Mouse (Mus musculus) liver, embryonic 18 days (tissue): ENCODE data around the gene Ceacam1. TPM values are rescaled to one million over a fixed set of nuclear protein-coding genes. Genes with fewer than 3 reads are reported as not detected.

Source experiments
- polyA plus RNA-seq: library from polyadenylated mRNA; depleted of rRNA; stranded (reverse); fragments of >200 nt; gene quantifications from 2 replicates; pipeline ENCODE4 v1.2.3, GENCODE M21; 2012; rRNA removed

The Ceacam1 gene
- polyA plus RNA-seq, result 28.6 and 33.7 TPM in 2 replicates

DNA sequence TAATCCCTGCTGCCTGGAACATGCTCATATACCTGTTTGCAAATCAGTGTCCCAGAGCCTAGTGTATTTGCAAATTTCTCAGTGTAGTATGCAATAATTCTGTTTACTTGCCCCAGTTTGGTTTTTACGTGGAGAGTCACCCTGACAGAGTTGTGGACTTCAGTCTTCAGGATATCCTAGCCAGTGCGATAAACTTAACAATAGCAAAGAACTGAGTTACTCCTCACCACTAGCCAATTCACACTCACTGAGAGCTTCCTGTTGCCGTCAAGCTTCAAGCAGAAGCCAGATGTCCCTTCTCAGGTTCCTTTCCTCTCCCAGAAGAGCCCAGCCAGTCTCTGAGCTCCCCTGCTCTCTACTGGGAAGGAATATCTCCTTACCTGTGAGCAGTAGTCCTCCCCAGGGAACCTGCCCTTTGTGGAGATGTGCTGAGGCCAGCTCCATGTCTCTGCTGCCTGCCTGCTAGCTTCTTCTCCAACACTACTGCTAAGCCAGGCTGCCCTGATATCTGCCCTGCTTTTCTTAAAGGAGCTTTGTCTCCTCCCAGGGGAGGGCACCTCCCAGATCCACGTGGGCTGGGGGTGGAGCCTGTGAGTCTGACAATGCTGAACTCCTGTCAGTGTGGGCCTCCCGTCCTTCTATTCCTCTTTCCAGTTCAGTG is at the start of gene Ceacam1:
Gene Ceacam1 (minus strand): TSS at position 513 of the 661 bp plus-strand sequence.

DNA sequence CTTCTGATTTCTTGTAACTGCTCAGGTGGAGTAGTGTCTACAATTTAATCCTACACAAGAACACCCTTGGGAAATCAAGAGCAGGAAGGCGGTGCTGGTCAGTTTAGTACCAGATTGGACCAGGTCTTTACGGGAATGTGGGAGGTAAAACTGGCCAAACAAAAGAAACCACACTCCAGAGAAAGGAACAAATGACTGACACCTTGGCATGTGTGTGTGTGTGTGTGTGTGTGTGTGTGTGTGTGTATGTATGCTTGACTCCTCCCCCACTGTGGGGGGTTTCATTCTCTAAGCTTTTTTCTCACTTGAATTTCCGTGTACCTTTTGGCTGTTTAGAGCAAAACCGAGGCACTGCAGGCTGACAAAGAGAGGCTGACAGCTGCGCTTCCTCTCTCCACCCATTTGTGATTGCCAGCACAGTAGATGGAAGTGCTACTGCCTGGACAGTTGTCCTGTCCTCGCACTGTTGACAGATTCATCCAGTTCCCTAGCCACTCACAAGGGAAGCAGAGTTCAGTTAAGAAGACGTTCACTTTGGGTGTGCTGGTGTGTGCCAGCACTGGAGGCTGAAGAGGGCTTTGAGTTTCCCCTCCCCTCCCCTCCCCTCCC is 64.5 kb downstream of the Ceacam1 start, which contains the start of gene Cxcl17:
Gene Cxcl17 (minus strand): TSS at position 54 of the 609 bp plus-strand sequence.

Other genes with a start within 250 kb of the Ceacam1 start
- 36.1 and 41.2 TPM in 2 replicates for gene Gsk3a, start 239.8 kb downstream of the Ceacam1 start, polyA plus RNA-seq
- 8.3 and 9.0 TPM in 2 replicates for gene Erf, start 226.8 kb downstream of the Ceacam1 start, polyA plus RNA-seq
- gene Cic, start 209.9 kb downstream of the Ceacam1 start, polyA plus RNA-seq, result 10.4 and 13.0 TPM in 2 replicates
- 25.4 and 28.3 TPM in 2 replicates for gene Pafah1b3, start 179.6 kb downstream of the Ceacam1 start, polyA plus RNA-seq
- 0.02 and 0.05 TPM in 2 replicates for gene Prr19, start 176.2 kb downstream of the Ceacam1 start, polyA plus RNA-seq
- 0.05 and 0.08 TPM in 2 replicates for gene Tmem145, start 171.5 kb downstream of the Ceacam1 start, polyA plus RNA-seq
- 1.1 and 1.4 TPM in 2 replicates for gene Megf8, start 160.4 kb downstream of the Ceacam1 start, polyA plus RNA-seq
- not detected in 2 replicates for gene Cnfn, start 107.9 kb downstream of the Ceacam1 start, polyA plus RNA-seq
- gene Lipe, start 78.9 kb downstream of the Ceacam1 start, polyA plus RNA-seq, result 4.2 and 4.6 TPM in 2 replicates
- gene Cxcl17, start 64.7 kb downstream of the Ceacam1 start, polyA plus RNA-seq, result not detected in 2 replicates
- 0.02 and 0.05 TPM in 2 replicates for gene Ceacam2, start 62.3 kb upstream of the Ceacam1 start, polyA plus RNA-seq
- 0.22 TPM in 1 of 2 replicates, not detected in the other for gene Erich4, start 138.3 kb upstream of the Ceacam1 start, polyA plus RNA-seq
- gene Dmac2, start 141.8 kb upstream of the Ceacam1 start, polyA plus RNA-seq, result 11.8 and 12.8 TPM in 2 replicates
- gene B3gnt8, start 149.1 kb upstream of the Ceacam1 start, polyA plus RNA-seq, result 2.6 and 2.7 TPM in 2 replicates
- gene Bckdha, start 181.4 kb upstream of the Ceacam1 start, polyA plus RNA-seq, result 115 and 116 TPM in 2 replicates
- 26.4 and 31.9 TPM in 2 replicates for gene Exosc5, start 181.6 kb upstream of the Ceacam1 start, polyA plus RNA-seq
- gene Tmem91, start 197.6 kb upstream of the Ceacam1 start, polyA plus RNA-seq, result 0.62 and 0.63 TPM in 2 replicates
- 18.3 and 19.4 TPM in 2 replicates for gene B9d2, start 203.2 kb upstream of the Ceacam1 start, polyA plus RNA-seq
- gene Tgfb1, start 209.4 kb upstream of the Ceacam1 start, polyA plus RNA-seq, result 11.8 and 13.6 TPM in 2 replicates
- 12.6 and 16.0 TPM in 2 replicates for gene Ccdc97, start 241.5 kb upstream of the Ceacam1 start, polyA plus RNA-seq